Mouse (Mus musculus) bone marrow, adult 2 months (tissue): ENCODE results near the gene Nfe2l1.

Source experiments
- CTCF ChIP-seq: fragments of 200-500 bp; IDR thresholded peaks from 2 replicates; pipeline ENCODE4 v1.5.1; 2011; ENCODE audit warnings: low read length, control low read depth; ENCODE audit not compliant: control insufficient read depth, insufficient read depth
- POLR2A ChIP-seq: fragments of 200-500 bp; IDR thresholded peaks from 2 replicates; pipeline ENCODE4 v1.6.1; 2011; ENCODE audit warnings: low read depth, mild to moderate bottlenecking, control low read depth, low read length, borderline replicate concordance; ENCODE audit not compliant: control insufficient read depth

- no peak for TF ChIP-seq CTCF
- TF ChIP-seq POLR2A, result no peak
Measured at GRCm38 (mm10) chr11:96848694-96849093, 18.9 kb upstream of the Nfe2l1 start.
